ENCODE assay signal across 8 mouse cellular contexts in genomic region chr7:5038109-5038732, GRCm38 (mm10). TPM values are rescaled to one million over a fixed set of nuclear protein-coding genes. Genes with fewer than 3 reads are reported as not detected.
A peak's percentile ranks its signal among the peaks of the same experiment; 100 is the strongest.
DNase-seq lines count a peak whose midpoint lies in the region; ATAC-seq and TF ChIP-seq lines count a peak whose summit lies in the region.

Gene Zfp784 (minus strand): TSS chr7:5038446.

- no peaks in the 10 kb centered on the region for H3K27me3 ChIP-seq in MEL (ENCODE audit: control insufficient read depth in 1 of 2, insufficient read depth in 2 of 2, low read length in 2 of 2)
- H3K27me3 ChIP-seq in cerebellum, adult 2 months (ENCODE audit: control insufficient read depth, insufficient read depth, low read length), result no peaks in the 10 kb centered on the region
- no peaks in the 10 kb centered on the region for H3K27me3 ChIP-seq in forebrain, postnatal 0 days (ENCODE audit: insufficient read depth, low read length)
- no peaks in the 10 kb centered on the region for H3K27me3 ChIP-seq in lung, postnatal 0 days (replicated peaks; ENCODE audit: insufficient read depth, low read length)

- H3K4me3 ChIP-seq in MEL (ENCODE audit: control insufficient read depth in 1 of 2, insufficient read depth in 1 of 2, low read depth in 2 of 2, low read length in 2 of 2), result peak within 1 kb of the TSS; percentile 93
- peak within 1 kb of the TSS; percentile 82 for H3K4me3 ChIP-seq in cerebellum, adult 2 months (replicated peaks; ENCODE audit: insufficient read depth, low read depth, low read length)
- peak within 1 kb of the TSS; percentile 67 for H3K4me3 ChIP-seq in forebrain, postnatal 0 days (ENCODE audit: low read depth, low read length)
- peak within 1 kb of the TSS; percentile 53 for H3K4me3 ChIP-seq in lung, postnatal 0 days (ENCODE audit: low read depth, low read length)

- H3K9me3 ChIP-seq in MEL (replicated peaks; ENCODE audit: insufficient read depth, low read length), result no peaks in the 10 kb centered on the region
- H3K9me3 ChIP-seq in forebrain, postnatal 0 days (ENCODE audit: low read length), result no peaks in the 10 kb centered on the region
- H3K9me3 ChIP-seq in lung, postnatal 0 days (ENCODE audit: low read length), result no peaks in the 10 kb centered on the region

- peak within 1 kb of the TSS; percentile 91 for H3K27ac ChIP-seq in MEL (ENCODE audit: control insufficient read depth, low read depth, low read length)
- H3K27ac ChIP-seq in cerebellum, adult 2 months (ENCODE audit: insufficient read depth, low read length), result peak within 1 kb of the TSS; percentile 94
- peak within 1 kb of the TSS; percentile 96 for H3K27ac ChIP-seq in forebrain, postnatal 0 days (ENCODE audit: low read depth, low read length)
- peak within 1 kb of the TSS; percentile 94 for H3K27ac ChIP-seq in lung, postnatal 0 days (ENCODE audit: low read length)

- peak within 1 kb of the TSS; percentile 57 for H3K4me2 ChIP-seq in forebrain, postnatal 0 days (ENCODE audit: low read depth)
- H3K4me2 ChIP-seq in lung, postnatal 0 days (replicated peaks; ENCODE audit: low read depth, low read length), result peak within 1 kb of the TSS; percentile 41

- DNase-seq in MEL (ENCODE audit: low read depth, low spot score), result peak; percentile 95
- peak; percentile 92 to 96 for DNase-seq in cerebellum, adult 2 months
- DNase-seq in forebrain, postnatal 0 days, result peak; percentile 93
- DNase-seq in layer of hippocampus, adult 9-11 months, result peak; percentile 90
- peak; percentile 96 for DNase-seq in lung, postnatal 0 days (ENCODE audit: low spot score)
- peak; percentile 91 for DNase-seq in ovary, postnatal 14 days (ENCODE audit: low spot score)
- DNase-seq in thymus, postnatal 14 days, result peak; percentile 96

- no peak for TF ChIP-seq EP300 in MEL (IDR thresholded peaks at IDR 0.05; ENCODE audit: low read depth in 1 of 2, low read length in 2 of 2)
- TF ChIP-seq EP300 in lung, postnatal 0 days (IDR thresholded peaks at IDR 0.05), result no peak

- H3K79me2 ChIP-seq in MEL (ENCODE audit: control insufficient read depth, insufficient read depth, low read length, poor library complexity), result no peaks in the 10 kb centered on the region; the same call in 1 of the 2 replicates

- H3K9ac ChIP-seq in MEL (ENCODE audit: control insufficient read depth, low read depth, low read length, poor library complexity, severe bottlenecking), result peak within 1 kb of the TSS; percentile 91
- H3K9ac ChIP-seq in forebrain, postnatal 0 days, result peak within 1 kb of the TSS; percentile 76
- peak within 1 kb of the TSS; percentile 60 for H3K9ac ChIP-seq in lung, postnatal 0 days (replicated peaks; ENCODE audit: low read depth)

- ATAC-seq in forebrain, postnatal 0 days, result peak; percentile 98
- peak; percentile 91 to 97 for ATAC-seq in hematopoietic stem cell, adult 5-6 weeks (replicated peaks in 1 of 2; ENCODE audit: insufficient read depth in 1 of 2, low FRiP score in 2 of 2, low TSS enrichment in 1 of 2, low read depth in 1 of 2, poor library complexity in 2 of 2, severe bottlenecking in 2 of 2)
- ATAC-seq in lung, postnatal 0 days, result peak; percentile 99

- WGBS in cerebellum, adult 2 months, result 2% methylated on average over 48 of the region's 48 CpGs
- WGBS in forebrain, postnatal 0 days, result under 1% methylated on average over 48 of the region's 48 CpGs
- 3% methylated on average over 47 of the region's 48 CpGs for WGBS in lung, postnatal 0 days

- no peak for TF ChIP-seq RAD21 in MEL (IDR thresholded peaks at IDR 0.05; ENCODE audit: low read depth, low read length)

- TF ChIP-seq CTCF in MEL (IDR thresholded peaks at IDR 0.05 in 2 of 3, conservative IDR thresholded peaks at IDR 0.05 in 1 of 3; ENCODE audit: control insufficient read depth in 1 of 3, insufficient read depth in 1 of 3, low read depth in 2 of 3, low read length in 3 of 3, poor library complexity in 1 of 3, severe bottlenecking in 1 of 3), result no peak
- no peak for TF ChIP-seq CTCF in cerebellum, adult 2 months (IDR thresholded peaks at IDR 0.05; ENCODE audit: borderline replicate concordance, insufficient read depth, low read depth, low read length)
- TF ChIP-seq CTCF in forebrain, postnatal 0 days (IDR thresholded peaks at IDR 0.05; ENCODE audit: low read depth), result no peak
- TF ChIP-seq CTCF in lung, postnatal 0 days (IDR thresholded peaks at IDR 0.05), result no peak

- H3K4me1 ChIP-seq in MEL (ENCODE audit: control insufficient read depth in 1 of 2, insufficient read depth in 2 of 2, low read length in 2 of 2), result peaks cover 0 to 5% of the 10 kb centered on the region in 2 experiments; a peak in 2 of 4 replicates
- H3K4me1 ChIP-seq in cerebellum, adult 2 months (ENCODE audit: control insufficient read depth, insufficient read depth, low read length), result no peaks in the 10 kb centered on the region
- H3K4me1 ChIP-seq in forebrain, postnatal 0 days (ENCODE audit: insufficient read depth), result peaks cover 11% of the 10 kb centered on the region; the same call in 1 of the 2 replicates
- H3K4me1 ChIP-seq in lung, postnatal 0 days (ENCODE audit: insufficient read depth, low read depth, low read length), result no peaks in the 10 kb centered on the region

- peak; percentile 74 to 79 for TF ChIP-seq POLR2A in MEL (IDR thresholded peaks at IDR 0.05; ENCODE audit: control insufficient read depth in 1 of 2, insufficient read depth in 1 of 2, low read depth in 1 of 2, low read length in 2 of 2, poor library complexity in 1 of 2)
- peak; percentile 72 for TF ChIP-seq POLR2A in cerebellum, adult 2 months (IDR thresholded peaks at IDR 0.05; ENCODE audit: borderline replicate concordance, insufficient read depth, low read length)

- H3K36me3 ChIP-seq in MEL (ENCODE audit: control insufficient read depth in 1 of 2, insufficient read depth in 2 of 2, low read length in 2 of 2), result no peaks in the 10 kb centered on the region; a peak in 2 of 4 replicates
- peaks cover 24% of the 10 kb centered on the region for H3K36me3 ChIP-seq in forebrain, postnatal 0 days (ENCODE audit: insufficient read depth)
- H3K36me3 ChIP-seq in lung, postnatal 0 days (ENCODE audit: insufficient read depth, low read length), result peaks cover 3% of the 10 kb centered on the region; the same call in 1 of the 2 replicates

TF ChIP-seq in MEL, 35 proteins besides CTCF, POLR2A, EP300 and RAD21 (continues in another document):
- no peak for TF ChIP-seq UBTF (IDR thresholded peaks at IDR 0.05; ENCODE audit: borderline replicate concordance, insufficient read depth, low read depth, low read length)
- TF ChIP-seq HCFC1 (IDR thresholded peaks at IDR 0.05; ENCODE audit: low read depth, low read length), result peak; percentile 73; the same call in 1 of the 2 replicates
- peak; percentile 78; the same call in 1 of the 2 replicates for TF ChIP-seq MAZ (IDR thresholded peaks at IDR 0.05; ENCODE audit: low read depth, low read length)
- no peak for TF ChIP-seq SMC3 (IDR thresholded peaks at IDR 0.05; ENCODE audit: low read depth, low read length)
- no peak for TF ChIP-seq ZKSCAN1 (IDR thresholded peaks at IDR 0.05; ENCODE audit: low read depth, low read length)
- no peak for TF ChIP-seq MYC (IDR thresholded peaks at IDR 0.05; ENCODE audit: low read depth, low read length)
- TF ChIP-seq JUND (IDR thresholded peaks at IDR 0.05; ENCODE audit: low read depth, low read length), result no peak
- TF ChIP-seq ZC3H11A (IDR thresholded peaks at IDR 0.05; ENCODE audit: low read depth, low read length), result no peak
- no peak for TF ChIP-seq POLR2AphosphoS5 (IDR thresholded peaks at IDR 0.05; ENCODE audit: borderline replicate concordance, low read depth, low read length)
- TF ChIP-seq KAT2A (conservative IDR thresholded peaks at IDR 0.05; ENCODE audit: low read depth, low read length), result peak; percentile 6; the same call in 1 of the 2 replicates
- TF ChIP-seq TCF12 (IDR thresholded peaks at IDR 0.05; ENCODE audit: low read depth, low read length), result no peak; the same call in 1 of the 2 replicates
- TF ChIP-seq MEF2A (IDR thresholded peaks at IDR 0.05; ENCODE audit: extremely low read depth, insufficient replicate concordance, low read depth, low read length, poor library complexity, severe bottlenecking), result no peak
- TF ChIP-seq CHD1 (IDR thresholded peaks at IDR 0.05; ENCODE audit: low read depth, low read length), result no peak
- no peak for TF ChIP-seq ELF1 (IDR thresholded peaks at IDR 0.05; ENCODE audit: low read depth, low read length)
- peak; percentile 96 for TF ChIP-seq NRF1 (IDR thresholded peaks at IDR 0.05; ENCODE audit: insufficient read depth, low read depth, low read length, poor library complexity, severe bottlenecking)
- peak; percentile 58; the same call in 1 of the 2 replicates for TF ChIP-seq SIN3A (IDR thresholded peaks at IDR 0.05; ENCODE audit: low read length)
- 0 out of 2 replicates have a peak, but pooled peaks have one; percentile 4 for TF ChIP-seq USF1 (IDR thresholded peaks at IDR 0.05; ENCODE audit: low read depth, low read length)
- TF ChIP-seq RCOR1 (IDR thresholded peaks at IDR 0.05; ENCODE audit: low read depth, low read length), result no peak
- no peak for TF ChIP-seq E2F4 (IDR thresholded peaks at IDR 0.05; ENCODE audit: borderline replicate concordance, low read depth, low read length)
- peak; percentile 9; the same call in 1 of the 2 replicates for TF ChIP-seq ETS1 (IDR thresholded peaks at IDR 0.05; ENCODE audit: low read depth, low read length)
- peak; percentile 74 for TF ChIP-seq NELFE (IDR thresholded peaks at IDR 0.05; ENCODE audit: low read depth, low read length)
- TF ChIP-seq GABPA (IDR thresholded peaks at IDR 0.05; ENCODE audit: low read depth, low read length), result no peak
- peak; percentile 89; the same call in 1 of the 2 replicates for TF ChIP-seq ZMIZ1 (IDR thresholded peaks at IDR 0.05; ENCODE audit: low read depth, low read length)
- peak; percentile 62; the same call in 1 of the 2 replicates for TF ChIP-seq TBP (IDR thresholded peaks at IDR 0.05; ENCODE audit: low read depth, low read length)
- no peak for TF ChIP-seq GATA1 (IDR thresholded peaks at IDR 0.05; ENCODE audit: low read depth, low read length)
- no peak for TF ChIP-seq MYB (IDR thresholded peaks at IDR 0.05; ENCODE audit: low read depth, low read length)
- TF ChIP-seq POLR2AphosphoS2 (IDR thresholded peaks at IDR 0.05; ENCODE audit: low read length), result peak; percentile 39; the same call in 1 of the 2 replicates
- TF ChIP-seq TAL1 (IDR thresholded peaks at IDR 0.05; ENCODE audit: low read length), result no peak

RNA-seq across cellular contexts. Expression of gene Zfp784, which starts in this region (rescaled TPM):
- total RNA-seq in MEL (2012; rRNA removed), result 0.96 and 1.2 TPM in 2 replicates
- polyA plus RNA-seq in MEL (2012; ENCODE audit: insufficient read depth in 1 of 2, insufficient read length in 2 of 2, low read depth in 1 of 2, low replicate concordance in 2 of 2, missing spikeins in 1 of 2), result 1 to 10 TPM in 1 of 2 experiments, not detected in 1; 2.9 TPM
- 8.4 and 9.6 TPM in 2 replicates for polyA plus RNA-seq in cerebellum, adult 2 months (2012; rRNA removed)
- total RNA-seq in forebrain, postnatal 0 days (2014; rRNA removed), result 5.2 and 5.6 TPM in 2 replicates
- polyA plus RNA-seq in forebrain, postnatal 0 days (2015; fragmentation: Nextera tagmentation; extraction: Ambion mirVana), result 4.1 and 5.0 TPM in 2 replicates
- total RNA-seq in hematopoietic stem cell, adult 5-6 weeks (2017), result 3.9 and 5.9 TPM in 2 replicates
- polyA plus RNA-seq in lung, postnatal 0 days (2015; fragmentation: Nextera tagmentation; extraction: Ambion mirVana), result 6.5 and 7.7 TPM in 2 replicates

Comparison
In these comparisons a context has a peak if more than half of its experiments do, and no peak if none do; other contexts are left out.
1. Peak in every context shown above with its lines: DNase-seq, ATAC-seq, H3K4me3 ChIP-seq and H3K27ac ChIP-seq.